Mouse (Mus musculus) erythroblast, embryonic 14.5 days (primary cell): ENCODE results near the gene Clp1. TPM values are rescaled to one million over a fixed set of nuclear protein-coding genes. Genes with fewer than 3 reads are reported as not detected.
A peak's percentile ranks its signal among the peaks of the same experiment; 100 is the strongest.

Experiments used
- H3K27me3 ChIP-seq: 2 replicates; pipeline ENCODE4 v1.6.1; 2012; ENCODE audit warnings: inconsistent platforms; ENCODE audit not compliant: control insufficient read depth
- H3K36me3 ChIP-seq: 2 replicates; pipeline ENCODE4 v1.6.1; 2012; ENCODE audit warnings: mild to moderate bottlenecking, inconsistent platforms; ENCODE audit not compliant: control insufficient read depth
- H3K4me1 ChIP-seq: 2 replicates; pipeline ENCODE4 v1.6.1; 2012; ENCODE audit warnings: inconsistent platforms; ENCODE audit not compliant: control insufficient read depth
- H3K4me3 ChIP-seq: replicated peaks from 2 replicates; pipeline ENCODE3; 2012; ENCODE audit warnings: moderate library complexity, mild to moderate bottlenecking, inconsistent platforms
- H3K9me3 ChIP-seq: 2 replicates; pipeline ENCODE4 v1.6.1; 2012; ENCODE audit warnings: low read length, inconsistent platforms, mixed read lengths; ENCODE audit not compliant: control insufficient read depth
- GATA1 ChIP-seq: IDR thresholded peaks from 2 replicates; pipeline ENCODE4 v1.6.1; 2012; ENCODE audit warnings: low read length, inconsistent platforms, mixed read lengths
- TAL1 ChIP-seq: IDR thresholded peaks from 3 replicates; pipeline ENCODE4 v1.6.1; 2012; ENCODE audit warnings: low read length, inconsistent platforms, mixed read lengths
- polyA plus RNA-seq: library from polyadenylated mRNA; stranded (reverse); fragments of >175 nt; gene quantifications from 2 replicates; pipeline ENCODE4 v1.2.3, GENCODE M21; 2012

Gene Clp1
- polyA plus RNA-seq, 1 experiment: 0.22 TPM

DNA sequence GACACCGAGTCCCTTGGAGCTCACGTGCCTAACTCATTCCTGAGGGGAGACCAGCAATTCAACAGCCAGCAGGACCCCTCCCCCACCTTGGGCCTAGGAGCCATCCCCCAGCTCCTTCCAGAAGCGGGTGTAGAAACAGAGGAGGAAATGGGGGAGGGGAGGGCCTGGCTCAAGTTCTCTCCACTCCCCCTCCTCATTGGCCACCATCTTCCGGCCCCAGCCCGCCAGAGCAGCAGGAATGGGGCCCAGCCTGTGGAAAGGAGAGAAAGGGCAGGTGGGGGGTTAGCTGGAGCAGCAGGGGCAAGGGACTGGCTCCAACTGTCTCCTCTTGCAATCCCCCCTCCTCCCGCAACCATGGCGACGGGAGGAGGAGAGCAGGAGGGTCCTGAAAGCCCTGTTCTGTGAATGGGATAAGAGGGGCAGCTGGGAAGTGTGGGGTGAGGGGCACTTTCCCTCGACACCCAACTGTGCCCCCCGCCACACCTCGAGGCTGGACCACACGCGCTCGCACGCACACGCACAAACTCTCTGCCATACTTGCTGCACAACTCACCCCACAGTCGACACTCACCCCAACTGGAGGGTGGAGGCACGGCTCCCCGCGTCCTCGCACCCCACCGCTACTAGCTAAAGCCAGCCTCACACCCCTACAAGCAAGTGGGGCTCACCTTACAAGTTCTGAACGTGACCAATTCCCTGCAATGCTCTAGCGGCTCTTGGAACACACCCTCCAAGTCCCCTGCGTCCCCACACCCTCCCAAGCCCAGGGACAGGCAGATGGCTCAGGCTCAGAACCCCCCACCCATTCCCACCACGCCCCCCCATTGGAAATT, 15.5 kb upstream of the Clp1 start:
- TF ChIP-seq GATA1 (no peak), TAL1 (no peak)
- Histone ChIP-seq H3K4me1 (peaks cover 85% of the 10 kb centered on the region), H3K36me3 (peaks cover 52% of the 10 kb centered on the region), H3K4me3 (peak overlapping the region; percentile 76), H3K9me3 (no peaks in the 10 kb centered on the region), H3K27me3 (peaks cover 78% of the 10 kb centered on the region)

- peak overlapping the region; percentile 76 for H3K4me3 ChIP-seq
- H3K9me3 ChIP-seq: no peaks in the 10 kb centered on the region
- peaks cover 78% of the 10 kb centered on the region for H3K27me3 ChIP-seq
- H3K36me3 ChIP-seq: peaks cover 60% of the 10 kb centered on the region
- H3K4me1 ChIP-seq: peaks cover 86% of the 10 kb centered on the region
- TF ChIP-seq GATA1 (no peak), TAL1 (no peak)
These were observed 14.8 kb upstream of the Clp1 start for GRCm38 (mm10) chr2:84741841-84742450.

DNA sequence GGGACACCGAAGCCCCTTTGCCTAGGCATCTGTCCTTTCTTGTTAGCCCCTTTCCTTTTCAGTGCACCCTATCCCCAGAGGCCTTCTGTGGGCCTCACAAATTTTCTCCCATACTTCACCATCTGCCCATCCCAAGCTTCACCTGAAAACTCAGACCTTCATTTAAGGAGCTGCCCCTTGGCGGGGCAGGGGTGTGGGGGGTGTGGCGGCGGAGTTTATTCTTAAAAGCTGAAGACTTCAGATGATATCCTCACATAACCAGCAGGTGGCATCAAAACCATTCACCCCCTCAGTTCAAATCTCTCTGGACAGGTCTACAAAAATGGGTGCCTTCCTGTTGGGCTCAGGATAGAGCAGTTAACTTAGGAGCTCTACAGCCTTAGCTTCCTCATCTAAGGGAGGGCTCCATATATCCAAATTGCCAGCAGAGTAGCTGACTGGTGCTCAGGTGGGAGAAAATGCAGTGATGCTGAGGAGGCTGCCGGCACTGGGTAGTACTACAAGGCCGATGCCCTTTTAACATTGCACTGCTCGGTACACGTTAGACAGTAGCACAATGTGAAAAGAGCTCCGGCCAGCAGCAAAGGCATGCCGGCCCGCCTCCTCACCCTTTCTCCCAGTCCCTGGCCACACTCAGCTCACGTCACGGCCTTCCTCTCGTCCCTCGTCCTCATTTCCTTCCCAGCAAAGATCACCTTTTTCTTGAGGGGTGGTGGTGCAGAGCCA, 13.6 kb upstream of the Clp1 start:
- no peaks in the 10 kb centered on the region for H3K9me3 ChIP-seq
- no peak overlapping the region for H3K4me3 ChIP-seq
- TF ChIP-seq GATA1 (no peak), TAL1 (no peak)
- H3K36me3 ChIP-seq: peaks cover 71% of the 10 kb centered on the region
- H3K4me1 ChIP-seq: peaks cover 87% of the 10 kb centered on the region
- H3K27me3 ChIP-seq: peaks cover 75% of the 10 kb centered on the region

DNA sequence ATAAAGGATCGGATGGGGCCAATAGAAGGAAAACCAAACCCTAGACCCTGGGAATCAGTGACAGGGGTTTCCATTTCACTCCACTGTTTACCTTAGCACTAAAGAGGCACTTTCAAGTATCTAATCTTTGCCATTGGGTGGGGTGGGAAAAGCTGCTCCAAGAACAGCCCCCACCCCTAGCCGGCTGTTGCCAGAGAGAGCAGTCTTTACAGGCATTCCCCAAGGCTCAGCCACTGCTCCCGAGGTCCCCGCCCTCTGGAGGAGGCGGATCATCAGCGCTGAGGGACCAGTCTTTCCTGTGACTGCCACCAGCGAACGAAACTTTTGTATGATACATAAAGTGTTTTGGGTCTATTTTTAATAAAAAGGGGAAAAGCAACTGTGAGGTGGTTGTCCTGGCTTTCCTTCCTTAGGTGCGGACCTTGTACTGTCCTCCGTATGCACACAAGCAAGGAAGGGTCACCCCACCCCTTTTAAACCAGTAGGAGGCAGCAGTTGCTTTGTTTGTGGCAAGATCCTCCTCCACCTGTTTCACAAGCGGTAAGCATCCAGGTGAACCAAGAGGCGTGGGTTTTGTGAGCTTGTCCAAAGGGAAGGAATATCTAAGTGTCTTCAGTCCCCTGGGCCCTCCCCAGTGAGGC, 11.2 kb upstream of the Clp1 start:
- TF ChIP-seq GATA1 (no peak), TAL1 (no peak)
- H3K9me3 ChIP-seq: no peaks in the 10 kb centered on the region
- peaks cover 92% of the 10 kb centered on the region for H3K36me3 ChIP-seq
- H3K4me1 ChIP-seq: peaks cover 97% of the 10 kb centered on the region
- H3K4me3 ChIP-seq: peak overlapping the region; percentile 83
- peaks cover 60% of the 10 kb centered on the region for H3K27me3 ChIP-seq

GRCm38 (mm10) chr2:84737451-84737925, 10.3 kb upstream of the Clp1 start:
- TF ChIP-seq GATA1: no peak
- no peak for TF ChIP-seq TAL1
- peaks cover 51% of the 10 kb centered on the region for H3K27me3 ChIP-seq
- peaks cover 88% of the 10 kb centered on the region for H3K36me3 ChIP-seq
- H3K4me1 ChIP-seq: peaks cover 97% of the 10 kb centered on the region
- H3K9me3 ChIP-seq: no peaks in the 10 kb centered on the region
- H3K4me3 ChIP-seq: peak overlapping the region; percentile 83

- Histone ChIP-seq H3K4me3 (peak overlapping the region; percentile 83), H3K4me1 (peaks cover 97% of the 10 kb centered on the region), H3K27me3 (peaks cover 43% of the 10 kb centered on the region), H3K9me3 (no peaks in the 10 kb centered on the region), H3K36me3 (peaks cover 81% of the 10 kb centered on the region)
- no peak for TF ChIP-seq TAL1
- TF ChIP-seq GATA1: no peak
These were observed 9.4 kb upstream of the Clp1 start for GRCm38 (mm10) chr2:84736312-84737161.

- Histone ChIP-seq H3K27me3 (peaks cover 43% of the 10 kb centered on the region), H3K9me3 (no peaks in the 10 kb centered on the region), H3K4me3 (peak overlapping the region; percentile 83), H3K36me3 (peaks cover 78% of the 10 kb centered on the region), H3K4me1 (peaks cover 97% of the 10 kb centered on the region)
- peak; percentile 100 for TF ChIP-seq GATA1
- TF ChIP-seq TAL1: peak; percentile 100
These were observed 8.3 kb upstream of the Clp1 start for GRCm38 (mm10) chr2:84735346-84735920.

GRCm38 (mm10) chr2:84734919-84735318, 7.8 kb upstream of the Clp1 start:
- Histone ChIP-seq H3K4me3 (peak overlapping the region; percentile 83), H3K4me1 (peaks cover 97% of the 10 kb centered on the region), H3K9me3 (no peaks in the 10 kb centered on the region)

More at GRCm38 (mm10) chr2:84734919-84735318, 7.8 kb upstream of the Clp1 start:
- peaks cover 41% of the 10 kb centered on the region for H3K27me3 ChIP-seq
- no peak for TF ChIP-seq GATA1
- H3K36me3 ChIP-seq: peaks cover 78% of the 10 kb centered on the region
